Mouse (Mus musculus) G1E (cell line): ENCODE measurements around the gene Pdpn.

Experiments
- CTCF ChIP-seq: IDR thresholded peaks from 2 replicates; pipeline ENCODE4 v1.5.1; 2012; ENCODE audit warnings: low read depth, low read length, inconsistent platforms, mixed read lengths
- POLR2AphosphoS5 ChIP-seq: IDR thresholded peaks from 2 replicates; pipeline ENCODE4 v1.6.1; 2012; ENCODE audit warnings: low read depth, low read length, inconsistent platforms; ENCODE audit not compliant: insufficient replicate concordance

- TF ChIP-seq CTCF (no peak), POLR2AphosphoS5 (no peak)
These were observed 67.5 kb downstream of the Pdpn start for GRCm38 (mm10) chr4:143231790-143232422.
